Mouse (Mus musculus) heart, adult 11 months (tissue): ENCODE measurements around the gene Ube4b.
A peak's percentile ranks its signal among the peaks of the same experiment; 100 is the strongest.
"Not testable (repeated sequence)": the region's sequence is repeated elsewhere in the genome, so short reads cannot be mapped to it uniquely, and the experiment has no call there.

Experiments
- DNase-seq: peaks from one replicate; pipeline ENCODE4 v3.0.0; 2022

Gene Ube4b

GRCm38 (mm10) chr4:149426325-149427199 is at the start of gene Ube4b:
Ube4b (minus strand) TSS chr4:149426749.
- DNase-seq: peak; percentile 100

- DNase-seq: no peak
These were observed 48.5 kb upstream of the Ube4b start for GRCm38 (mm10) chr4:149475096-149475495.

- DNase-seq: no peak
These were observed 43.0 kb upstream of the Ube4b start for GRCm38 (mm10) chr4:149469557-149469956.

GRCm38 (mm10) chr4:149463435-149463950 is 36.9 kb upstream of the Ube4b start:
- DNase-seq: no peak

- DNase-seq: no peak
These were observed 35.9 kb upstream of the Ube4b start for GRCm38 (mm10) chr4:149462305-149462971.

GRCm38 (mm10) chr4:149461579-149462304 is 35.2 kb upstream of the Ube4b start:
- peak; percentile 96 for DNase-seq

GRCm38 (mm10) chr4:149460475-149460874 is 33.9 kb upstream of the Ube4b start:
- not testable (repeated sequence) for DNase-seq

- no peak for DNase-seq
These were observed 32.9 kb upstream of the Ube4b start for GRCm38 (mm10) chr4:149459425-149459824.

- DNase-seq: no peak
These were observed 32.0 kb upstream of the Ube4b start for GRCm38 (mm10) chr4:149458526-149458925.

- peak; percentile 97 for DNase-seq
These were observed 31.4 kb upstream of the Ube4b start for GRCm38 (mm10) chr4:149457831-149458430.

- not testable (repeated sequence) for DNase-seq
These were observed 30.6 kb upstream of the Ube4b start for GRCm38 (mm10) chr4:149457163-149457562.

- DNase-seq: peak; percentile 97
These were observed 28.3 kb upstream of the Ube4b start, which contains the start of gene Rbp7 for GRCm38 (mm10) chr4:149454879-149455278. Rbp7 (minus strand) TSS chr4:149454978.

- DNase-seq: peak; percentile 90
These were observed 27.7 kb upstream of the Ube4b start for GRCm38 (mm10) chr4:149454263-149454662.

- no peak for DNase-seq
These were observed 27.1 kb upstream of the Ube4b start for GRCm38 (mm10) chr4:149453656-149454055.

- DNase-seq: no peak
These were observed 24.1 kb upstream of the Ube4b start for GRCm38 (mm10) chr4:149450636-149451035.

GRCm38 (mm10) chr4:149446309-149446708 is 19.8 kb upstream of the Ube4b start:
- DNase-seq: no peak

- DNase-seq: peak; percentile 95
These were observed 19.3 kb upstream of the Ube4b start for GRCm38 (mm10) chr4:149445868-149446267.

GRCm38 (mm10) chr4:149444964-149445701 is 18.6 kb upstream of the Ube4b start:
- peak; percentile 99 for DNase-seq

GRCm38 (mm10) chr4:149444465-149444864 is 17.9 kb upstream of the Ube4b start:
- no peak for DNase-seq

- peak; percentile 93 for DNase-seq
These were observed 15.9 kb upstream of the Ube4b start for GRCm38 (mm10) chr4:149442436-149442835.

GRCm38 (mm10) chr4:149440576-149440975 is 14.0 kb upstream of the Ube4b start:
- no peak for DNase-seq

GRCm38 (mm10) chr4:149431887-149432286 is 5.3 kb upstream of the Ube4b start:
- not testable (repeated sequence) for DNase-seq
